Mouse (Mus musculus): ENCODE data around the gene Tln1.

GRCm38 (mm10) chr4:43493186-43493845, 69.2 kb downstream of the Tln1 start:
- TF ChIP-seq CTCF (IDR thresholded peaks at IDR 0.05; ENCODE audit: extremely low read depth, insufficient read length, insufficient replicate concordance, low read depth, low read length) (no peak), POLR2A (IDR thresholded peaks at IDR 0.05; ENCODE audit: low read depth, low read length) (peak; percentile 65; the same call in 1 of the 2 replicates)
